Mouse (Mus musculus) frontal cortex, adult 2 months (tissue): ENCODE results near the gene Bnc2. TPM values are rescaled to one million over a fixed set of nuclear protein-coding genes. Genes with fewer than 3 reads are reported as not detected.

ENCODE experiments used
- DNase-seq, 2 experiments: peaks; one replicate each; pipeline ENCODE4 v3.0.0; 2022; ENCODE audit warnings: low spot score in 1 of 2; ENCODE audit errors: extremely low spot score in 1 of 2
- polyA plus RNA-seq: library from polyadenylated mRNA; depleted of rRNA; stranded (reverse); fragments of >200 nt; gene quantifications from 2 replicates; pipeline ENCODE4 v1.2.3, GENCODE M21; 2012

The Bnc2 gene
- polyA plus RNA-seq, 1 experiment = 0.80 TPM

- DNase-seq = no peak
Observed at GRCm38 (mm10) chr4:84633991-84634390, 41.1 kb downstream of the Bnc2 start.

GRCm38 (mm10) chr4:84632832-84633789, 42.0 kb downstream of the Bnc2 start:
- peak in 1 of 2 experiments; percentile 10 for DNase-seq

GRCm38 (mm10) chr4:84627616-84628015, 47.5 kb downstream of the Bnc2 start:
- DNase-seq = no peak

- DNase-seq = no peak
Observed at GRCm38 (mm10) chr4:84623312-84623711, 51.8 kb downstream of the Bnc2 start.

- DNase-seq = no peak
Observed at GRCm38 (mm10) chr4:84621785-84622184, 53.3 kb downstream of the Bnc2 start.

GRCm38 (mm10) chr4:84609861-84610260, 65.2 kb downstream of the Bnc2 start:
- DNase-seq = no peak

- DNase-seq = no peak
Observed at GRCm38 (mm10) chr4:84604461-84604860, 70.6 kb downstream of the Bnc2 start.

GRCm38 (mm10) chr4:84580260-84580952, 94.7 kb downstream of the Bnc2 start:
- no peak for DNase-seq

DNA sequence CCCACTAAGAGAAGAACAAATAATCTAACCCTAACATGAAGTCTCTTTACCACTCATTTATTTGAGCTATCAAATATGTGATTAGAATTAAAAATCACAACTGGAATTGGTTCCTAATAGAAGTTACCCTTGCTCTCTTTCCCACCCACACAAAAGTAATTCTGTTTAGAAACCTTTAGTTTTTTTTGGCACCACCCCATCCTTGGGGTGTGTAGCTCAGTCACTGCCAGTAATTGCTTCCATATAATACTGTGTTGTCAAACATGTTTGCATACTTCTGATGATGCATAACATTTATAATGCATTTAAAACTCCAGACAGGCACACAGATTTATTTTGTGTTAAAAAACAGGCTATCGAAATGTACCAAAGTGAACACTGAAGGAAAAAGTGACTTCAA, 96.8 kb downstream of the Bnc2 start:
- DNase-seq = no peak

- no peak for DNase-seq
Observed at GRCm38 (mm10) chr4:84566123-84566522, 109.0 kb downstream of the Bnc2 start.

- DNase-seq = peak in 1 of 2 experiments; percentile 13
Observed at GRCm38 (mm10) chr4:84545204-84545871, 129.7 kb downstream of the Bnc2 start.

GRCm38 (mm10) chr4:84544646-84545045, 130.4 kb downstream of the Bnc2 start:
- DNase-seq = no peak

DNA sequence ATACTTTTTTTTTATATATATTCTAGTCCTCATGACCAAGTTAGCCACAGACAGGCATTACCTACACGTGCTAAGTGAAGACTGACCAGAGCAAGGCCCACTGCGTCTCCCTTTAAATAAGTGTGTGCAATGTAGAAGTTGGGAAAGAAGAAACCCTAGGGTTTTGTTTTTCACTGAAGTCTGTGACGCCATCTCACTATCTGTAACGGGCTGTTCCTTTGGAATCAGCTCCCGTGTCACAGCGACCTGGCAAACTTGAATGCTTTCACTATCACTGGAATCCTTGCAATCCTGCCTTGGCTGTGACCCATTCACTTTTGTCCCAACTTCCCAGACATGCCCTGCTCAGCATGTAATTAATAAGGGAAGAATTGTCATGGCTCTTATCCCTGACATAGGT, 134.5 kb downstream of the Bnc2 start:
- no peak for DNase-seq

- no peak for DNase-seq
Observed at GRCm38 (mm10) chr4:84539396-84539795, 135.7 kb downstream of the Bnc2 start.

DNA sequence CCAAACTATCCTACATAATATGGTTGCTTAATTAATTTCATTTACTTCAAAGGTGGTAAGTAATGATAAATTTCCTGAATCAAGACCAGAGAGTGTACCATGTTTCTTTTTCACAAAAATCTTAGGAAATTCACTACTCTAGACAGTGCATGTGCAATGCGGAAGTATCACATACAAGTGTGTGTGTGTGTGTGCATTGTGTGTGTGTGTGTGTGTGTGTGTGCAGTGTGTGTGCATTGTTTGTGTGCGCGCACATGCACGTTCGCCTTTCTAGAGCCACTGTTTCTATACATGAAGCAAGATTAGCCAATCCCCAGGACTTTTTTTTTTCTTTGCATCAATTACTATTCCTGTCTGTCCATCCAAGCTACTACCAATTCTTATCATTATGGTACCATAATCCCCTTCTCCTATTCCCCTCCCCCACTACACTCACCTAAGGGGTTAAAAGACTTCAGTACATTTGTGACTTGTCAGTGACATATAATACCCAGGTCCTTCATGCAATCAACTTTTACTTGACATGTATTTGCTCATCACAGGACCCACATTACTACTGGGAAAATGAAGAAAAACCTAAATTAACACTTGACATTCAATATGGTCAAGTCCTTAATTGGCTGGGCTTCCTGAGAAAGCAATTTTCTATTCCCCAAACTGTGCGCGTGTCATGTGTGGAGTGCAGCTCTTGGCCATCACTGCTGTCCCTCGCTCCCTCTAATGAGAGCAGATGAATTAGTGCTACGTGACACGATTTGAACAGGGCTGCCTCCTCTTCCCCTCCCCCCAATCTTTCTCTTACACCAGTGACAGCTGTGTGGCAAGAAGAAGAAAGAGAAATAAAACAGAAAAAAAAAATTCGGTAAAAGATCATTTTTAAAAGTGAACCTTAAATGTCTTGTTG, 145.9 kb downstream of the Bnc2 start:
- DNase-seq = no peak

DNA sequence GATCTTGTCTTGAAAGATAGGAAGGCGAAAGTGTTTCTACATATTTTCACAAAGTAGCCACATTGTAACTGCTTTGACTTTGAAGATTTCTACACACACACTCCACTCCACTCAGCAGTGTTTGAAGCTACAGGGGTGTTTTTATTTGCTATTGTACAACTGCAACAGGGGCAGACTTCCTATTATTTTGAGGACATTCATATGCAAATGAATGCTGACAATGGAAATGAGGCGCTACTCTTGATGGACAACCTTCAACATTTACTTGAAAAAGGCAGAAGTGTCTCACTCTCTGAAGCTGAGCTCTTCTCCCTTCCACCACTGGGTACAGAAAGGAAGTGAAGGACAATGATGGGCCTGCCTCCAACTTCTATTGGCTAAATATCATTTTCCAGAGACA, 146.7 kb downstream of the Bnc2 start:
- no peak for DNase-seq

DNA sequence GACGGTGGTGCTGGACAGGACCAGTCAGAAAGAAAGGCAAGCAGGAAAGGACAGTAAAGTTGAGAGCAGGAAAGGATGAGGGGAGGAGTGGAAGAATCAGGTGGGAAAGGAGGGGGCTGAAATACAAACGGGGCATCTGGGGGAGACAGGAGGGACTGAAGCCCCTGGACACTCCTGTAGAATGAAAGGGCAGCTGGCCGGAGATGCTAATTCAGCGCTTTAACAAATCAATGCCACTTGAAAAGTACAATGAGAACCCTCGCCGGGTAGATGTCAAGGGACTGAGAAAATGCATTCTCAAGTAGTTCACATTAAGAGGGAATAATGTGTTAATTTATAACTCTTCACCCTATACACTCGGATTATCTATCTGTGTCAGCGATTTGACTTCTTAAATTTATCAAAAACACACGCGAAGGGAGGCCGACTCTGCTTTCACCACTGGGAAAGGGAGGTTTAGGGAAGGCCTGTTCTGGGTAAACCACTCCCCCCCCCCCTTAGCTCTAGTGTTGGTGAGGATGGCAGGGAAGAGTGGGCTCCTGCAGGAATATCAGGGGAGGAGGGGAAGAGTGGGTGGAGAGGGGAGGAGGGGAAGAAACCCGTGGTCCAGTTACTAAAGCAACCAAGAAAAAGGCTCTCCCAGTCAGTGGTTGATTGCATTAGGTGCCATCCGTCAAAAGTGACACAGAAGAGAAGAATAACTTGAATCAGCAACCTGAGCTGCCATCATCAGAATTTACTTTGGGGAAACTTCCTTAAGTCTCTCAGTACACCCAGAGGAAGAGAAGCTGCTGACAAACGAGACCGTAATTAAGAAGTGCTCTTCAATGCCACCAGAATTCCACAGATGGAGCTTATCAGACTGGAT, 147.8 kb downstream of the Bnc2 start:
- DNase-seq = no peak

DNA sequence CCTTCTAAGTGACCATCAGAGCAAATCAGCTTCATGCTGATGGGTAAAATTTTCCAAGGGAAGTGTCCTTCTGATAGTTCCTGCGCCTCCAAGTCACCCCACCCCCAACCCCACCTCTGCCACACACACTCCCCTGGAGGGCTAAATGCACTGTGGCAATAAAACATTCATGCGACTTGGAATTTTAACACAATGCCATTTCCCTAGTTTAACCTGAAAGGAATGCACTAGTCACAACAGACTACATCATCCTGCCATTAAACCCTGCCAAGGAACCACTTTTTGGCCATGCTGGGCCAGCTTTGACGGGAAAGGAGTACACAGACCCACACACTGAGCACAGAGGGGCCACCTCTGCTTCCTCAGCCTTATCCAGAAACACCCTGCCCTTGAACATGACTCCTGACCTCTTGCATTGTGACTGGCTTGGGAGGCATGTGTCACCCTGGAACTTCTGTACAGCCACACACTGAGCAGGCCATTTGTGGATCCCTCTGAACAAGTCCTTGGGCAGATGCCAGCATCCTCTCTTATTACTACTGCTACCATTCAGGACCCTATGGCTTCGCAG, 151.3 kb downstream of the Bnc2 start:
- no peak for DNase-seq

DNA sequence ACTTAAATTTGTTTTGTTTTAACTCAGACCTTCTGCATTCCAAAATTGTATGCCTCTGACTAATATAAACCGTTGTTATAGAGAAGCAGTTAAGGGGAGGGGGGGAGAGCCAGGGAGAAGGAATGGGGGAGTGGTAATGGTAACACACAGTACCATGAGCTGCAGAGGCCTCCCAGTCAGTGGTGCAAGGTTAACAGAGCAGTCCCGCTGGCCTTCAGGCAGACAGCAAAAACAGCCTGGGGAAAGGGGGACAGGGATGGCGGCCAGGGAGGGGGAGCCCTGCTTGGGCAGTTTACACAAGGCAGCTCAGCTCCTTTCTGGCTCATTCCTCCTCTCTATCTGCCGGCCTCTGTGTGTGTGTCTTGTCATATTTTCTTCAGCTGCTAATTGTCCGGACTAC, 151.9 kb downstream of the Bnc2 start:
- no peak for DNase-seq
